Mouse (Mus musculus) liver, adult 2 months (tissue): ENCODE results near the gene Pim2. TPM values are rescaled to one million over a fixed set of nuclear protein-coding genes. Genes with fewer than 3 reads are reported as not detected.
A peak's percentile ranks its signal among the peaks of the same experiment; 100 is the strongest.

Source experiments
- DNase-seq: peaks from one replicate; pipeline ENCODE4 v3.0.0-alpha.2; 2011; ENCODE audit warnings: low read depth, low spot score; ENCODE audit errors: extremely low read depth
- H3K27ac ChIP-seq: fragments of 200-500 bp; replicated peaks from 2 replicates; pipeline ENCODE4 v1.5.1; 2012; ENCODE audit warnings: low read depth, mild to moderate bottlenecking, control low read depth, inconsistent platforms, low read length; ENCODE audit not compliant: insufficient read depth
- H3K27me3 ChIP-seq: fragments of 200-500 bp; 2 replicates; pipeline ENCODE4 v1.6.1; 2012; ENCODE audit warnings: mild to moderate bottlenecking, moderate library complexity, low read length, inconsistent platforms; ENCODE audit not compliant: control insufficient read depth, insufficient read depth
- H3K36me3 ChIP-seq: fragments of 200-500 bp; 2 replicates; pipeline ENCODE4 v1.6.1; 2012; ENCODE audit warnings: low read length, inconsistent platforms; ENCODE audit not compliant: control insufficient read depth, insufficient read depth
- H3K4me1 ChIP-seq: fragments of 200-500 bp; 2 replicates; pipeline ENCODE4 v1.6.1; 2011; ENCODE audit warnings: low read length; ENCODE audit not compliant: control insufficient read depth, insufficient read depth
- H3K4me3 ChIP-seq: fragments of 200-500 bp; 2 replicates; pipeline ENCODE4 v1.5.1; 2011; ENCODE audit warnings: low read depth, mild to moderate bottlenecking, control low read depth, low read length, moderate library complexity; ENCODE audit not compliant: insufficient read depth
- H3K79me2 ChIP-seq: fragments of 200-500 bp; 2 replicates; pipeline ENCODE4 v1.6.1; 2012; ENCODE audit warnings: inconsistent platforms, mild to moderate bottlenecking, low read length, moderate library complexity; ENCODE audit not compliant: control insufficient read depth, insufficient read depth
- H3K9ac ChIP-seq: fragments of 200-500 bp; 2 replicates; pipeline ENCODE4 v1.6.1; 2012; ENCODE audit warnings: low read depth, mild to moderate bottlenecking, control low read depth, inconsistent platforms, low read length
- CTCF ChIP-seq: fragments of 200-500 bp; IDR thresholded peaks from 2 replicates; pipeline ENCODE4 v1.5.1; 2011; ENCODE audit warnings: low read depth, low read length, control low read depth
- POLR2A ChIP-seq: fragments of 200-500 bp; IDR thresholded peaks from 2 replicates; pipeline ENCODE4 v1.6.1; 2011; ENCODE audit warnings: low read length, control low read depth; ENCODE audit not compliant: insufficient read depth; ENCODE audit errors: extremely low read depth
- WGBS: fragments of 180-500 bp; shearing (Covaris S2); methylation state at CpG from one replicate; pipeline ENCODE4 v1.1.7; 2018; 5-methylcytosine and 5-hydroxymethylcytosine counted together
- polyA plus RNA-seq: library from polyadenylated mRNA; depleted of rRNA; stranded (reverse); fragments of >200 nt; gene quantifications from 2 replicates; pipeline ENCODE4 v1.2.3, GENCODE M21; 2012
- total RNA-seq: library from RNA; depleted of rRNA; stranded (reverse); fragments of >200 nt; gene quantifications from 2 replicates; pipeline ENCODE4 v1.2.3, GENCODE M21; 2014

Gene Pim2
- total and polyA plus RNA-seq, 2 experiments: 0.74 to 5.4 TPM

DNA sequence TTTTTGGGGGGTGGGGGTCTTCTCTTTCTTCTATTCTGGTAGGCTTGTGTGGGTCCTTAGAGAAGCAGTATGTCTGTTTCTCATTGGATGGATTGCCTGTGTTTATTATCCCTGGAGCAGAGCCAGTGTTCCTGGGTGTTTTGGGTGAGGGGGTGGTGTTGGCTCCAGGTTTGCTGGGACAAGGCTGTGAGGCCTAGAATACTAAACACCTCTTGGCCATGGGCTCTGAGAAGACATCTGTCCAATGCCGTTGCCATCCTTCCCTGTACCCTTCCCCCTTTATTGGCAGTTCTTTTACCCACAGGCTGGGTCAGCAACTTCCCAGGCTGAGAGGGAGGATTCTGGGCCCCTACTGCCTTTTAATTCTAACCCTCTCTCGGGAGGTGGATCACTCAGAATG lies 30.2 kb upstream of the Pim2 start:
- H3K36me3 ChIP-seq: peaks cover 1% of the 10 kb centered on the region; the same call in 1 of the 2 replicates

GRCm38 (mm10) chrX:7854578-7854977 lies 23.5 kb upstream of the Pim2 start:
- TF ChIP-seq POLR2A (no peak), CTCF (peak; percentile 69)
- no peak overlapping the region for H3K9ac ChIP-seq
- WGBS: 46% methylated on average over 2 of the region's 2 CpGs
- H3K79me2 ChIP-seq: peaks cover 6% of the 10 kb centered on the region; the same call in 1 of the 2 replicates
- H3K4me1 ChIP-seq: no peaks in the 10 kb centered on the region
- no peak overlapping the region for H3K27ac ChIP-seq
- DNase-seq: no peak
- H3K36me3 ChIP-seq: peaks cover 5% of the 10 kb centered on the region; the same call in 1 of the 2 replicates
- no peak overlapping the region for H3K4me3 ChIP-seq
- H3K27me3 ChIP-seq: no peaks in the 10 kb centered on the region

More for the DNA sequence above, 30.2 kb upstream of the Pim2 start:
- H3K4me3 ChIP-seq: no peak overlapping the region
- TF ChIP-seq CTCF (no peak), POLR2A (no peak)
- no peak for DNase-seq
- H3K27ac ChIP-seq: no peak overlapping the region
- peaks cover 7% of the 10 kb centered on the region for H3K4me1 ChIP-seq
- no peaks in the 10 kb centered on the region for H3K27me3 ChIP-seq
- H3K79me2 ChIP-seq: no peaks in the 10 kb centered on the region; the same call in 1 of the 2 replicates
- 53% methylated on average over 2 of the region's 2 CpGs for WGBS
- no peak overlapping the region for H3K9ac ChIP-seq

GRCm38 (mm10) chrX:7859191-7859753 lies 18.8 kb upstream of the Pim2 start:
- Histone ChIP-seq H3K4me3 (no peak overlapping the region), H3K4me1 (no peaks in the 10 kb centered on the region), H3K9ac (no peak overlapping the region), H3K27ac (no peak overlapping the region), H3K27me3 (no peaks in the 10 kb centered on the region), H3K79me2 (peaks cover 6% of the 10 kb centered on the region; the same call in 1 of the 2 replicates), H3K36me3 (peaks cover 5% of the 10 kb centered on the region; the same call in 1 of the 2 replicates)
- no peak for DNase-seq
- 44% methylated on average over 3 of the region's 3 CpGs for WGBS
- no peak for TF ChIP-seq CTCF
- TF ChIP-seq POLR2A: no peak

GRCm38 (mm10) chrX:7863181-7863580 lies 14.9 kb upstream of the Pim2 start:
- WGBS: 82% methylated on average over 1 of the region's 1 CpGs
- Histone ChIP-seq H3K9ac (no peak overlapping the region), H3K36me3 (peaks cover 9% of the 10 kb centered on the region), H3K4me3 (no peak overlapping the region), H3K4me1 (no peaks in the 10 kb centered on the region), H3K79me2 (peaks cover 4% of the 10 kb centered on the region; the same call in 1 of the 2 replicates), H3K27ac (no peak overlapping the region), H3K27me3 (no peaks in the 10 kb centered on the region)
- TF ChIP-seq POLR2A: no peak
- TF ChIP-seq CTCF: no peak
- DNase-seq: no peak

GRCm38 (mm10) chrX:7864551-7864950 lies 13.5 kb upstream of the Pim2 start:
- no peak for DNase-seq
- Histone ChIP-seq H3K79me2 (no peaks in the 10 kb centered on the region; the same call in 1 of the 2 replicates), H3K36me3 (peaks cover 6% of the 10 kb centered on the region), H3K9ac (no peak overlapping the region), H3K27ac (no peak overlapping the region), H3K4me3 (no peak overlapping the region), H3K27me3 (no peaks in the 10 kb centered on the region), H3K4me1 (no peaks in the 10 kb centered on the region)
- 86% methylated on average over 3 of the region's 3 CpGs for WGBS
- no peak for TF ChIP-seq CTCF
- no peak for TF ChIP-seq POLR2A

GRCm38 (mm10) chrX:7865343-7865742 lies 12.7 kb upstream of the Pim2 start:
- no peak for TF ChIP-seq POLR2A
- no peak overlapping the region for H3K4me3 ChIP-seq
- H3K79me2 ChIP-seq: no peaks in the 10 kb centered on the region; the same call in 1 of the 2 replicates
- H3K4me1 ChIP-seq: no peaks in the 10 kb centered on the region
- no peak overlapping the region for H3K9ac ChIP-seq
- no peak overlapping the region for H3K27ac ChIP-seq
- 78% methylated on average over 2 of the region's 2 CpGs for WGBS
- no peak for DNase-seq
- H3K27me3 ChIP-seq: no peaks in the 10 kb centered on the region
- H3K36me3 ChIP-seq: peaks cover 6% of the 10 kb centered on the region
